Mouse (Mus musculus): ENCODE data around the gene Tnfrsf12a.

Gene Tnfrsf12a

GRCm38 (mm10) chr17:23681086-23681485, 3.8 kb upstream of the Tnfrsf12a start:
- no peak for DNase-seq (ENCODE audit: low spot score in 2 of 2)

- DNase-seq (ENCODE audit: low spot score in 2 of 2): no peak
Measured at GRCm38 (mm10) chr17:23680336-23680735, 3.1 kb upstream of the Tnfrsf12a start.

- no peak for DNase-seq (ENCODE audit: low spot score in 2 of 2)
Measured at GRCm38 (mm10) chr17:23679127-23679835, 2.0 kb upstream of the Tnfrsf12a start, which contains the start of gene Cldn6. Gene Cldn6, plus strand, starts transcription at chr17:23679249.

GRCm38 (mm10) chr17:23676473-23677031, 716 bp downstream of the Tnfrsf12a start:
- no peak for DNase-seq (ENCODE audit: low spot score in 2 of 2)

DNA sequence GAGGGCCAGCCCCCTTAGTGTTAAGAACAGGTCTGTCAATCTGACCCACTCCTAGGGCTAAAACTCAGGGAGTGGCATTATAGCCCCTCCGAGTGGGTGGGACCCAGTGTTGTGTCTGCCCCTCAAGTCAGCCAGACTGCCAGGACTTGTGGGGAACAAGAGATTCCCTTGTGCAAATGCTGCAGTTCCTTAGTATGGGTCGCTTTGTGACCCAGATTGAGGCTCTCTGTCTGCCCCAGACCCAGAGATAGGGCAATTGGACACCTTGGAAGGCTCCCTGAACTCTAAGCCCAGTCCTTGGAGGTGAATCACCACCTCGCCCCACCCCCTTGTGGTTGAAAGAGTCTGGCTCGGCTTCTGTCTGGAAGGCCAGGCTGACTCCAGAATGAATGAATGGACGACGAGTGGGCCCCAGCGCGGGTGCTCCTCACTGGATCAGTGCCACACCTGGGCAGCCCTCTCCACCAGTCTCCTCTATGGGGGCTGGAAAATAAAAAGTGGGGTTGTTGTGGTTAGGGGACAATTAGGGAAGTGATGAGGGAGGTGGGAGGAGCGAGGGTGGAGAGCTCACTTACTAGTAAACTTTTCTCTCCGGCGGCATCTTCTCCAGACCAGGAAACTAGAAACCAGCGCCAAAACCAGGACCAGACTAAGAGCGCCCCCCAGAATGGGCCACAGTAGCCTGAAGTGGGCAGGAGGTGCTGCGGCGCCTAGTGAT, 1.5 kb downstream of the Tnfrsf12a start:
- DNase-seq (ENCODE audit: low spot score in 2 of 2): peak; percentile 21 to 26

DNA sequence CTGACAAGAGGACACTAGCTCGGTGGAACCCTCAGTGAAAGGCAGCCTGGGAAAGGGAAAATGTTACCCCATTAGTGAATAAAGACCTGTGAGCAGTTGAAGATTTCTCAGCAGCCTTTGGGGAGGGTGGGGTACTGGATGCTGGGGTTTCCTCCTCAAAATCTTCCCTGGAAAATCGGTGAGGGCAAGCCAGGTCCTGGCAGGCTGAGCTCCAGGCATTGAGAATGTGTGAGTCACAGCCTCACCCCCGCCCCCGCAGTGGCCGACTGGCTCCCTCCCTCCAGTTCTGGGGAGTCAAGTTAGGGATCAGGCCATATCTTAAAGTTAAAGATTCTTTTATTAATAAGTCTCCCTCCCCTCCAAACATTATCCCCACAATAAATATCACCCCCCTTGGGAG, 2.1 kb downstream of the Tnfrsf12a start:
- peak; percentile 26 to 28 for DNase-seq (ENCODE audit: low spot score in 2 of 2)

DNA sequence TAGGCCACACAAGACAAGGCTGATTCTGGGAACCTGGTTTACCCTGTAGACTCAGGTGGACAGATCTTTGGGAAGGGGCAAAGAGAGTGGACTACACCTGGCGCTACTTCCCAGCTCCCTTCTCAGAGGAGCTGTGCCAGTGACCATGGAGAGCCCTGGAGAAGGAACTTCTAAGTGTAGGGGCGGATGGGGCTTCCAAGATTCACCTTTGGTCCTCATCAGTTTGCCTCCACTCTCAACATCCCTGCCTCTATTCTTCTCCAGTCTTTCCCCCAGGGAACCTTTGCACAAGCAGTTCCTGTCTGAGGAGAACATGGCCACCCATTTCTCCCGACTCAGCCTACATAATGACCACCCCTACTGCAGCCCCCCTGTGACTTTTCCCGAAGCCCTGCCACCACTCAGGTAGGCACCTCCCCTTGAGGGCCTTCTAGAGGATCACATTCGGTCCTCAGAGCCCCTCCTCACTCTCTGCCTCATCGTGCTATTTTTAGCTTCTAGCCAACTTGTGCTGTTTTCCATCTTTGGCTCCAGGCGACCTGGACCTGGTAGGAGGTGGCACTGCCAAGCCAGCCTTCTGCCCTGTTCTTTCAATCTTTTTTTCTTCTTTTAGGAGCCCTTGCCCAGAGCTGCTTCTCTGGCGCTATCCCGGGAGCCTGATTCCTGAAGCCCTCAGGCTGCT, 2.9 kb downstream of the Tnfrsf12a start:
- DNase-seq (ENCODE audit: low spot score in 2 of 2): peak in 1 of 2 experiments; percentile 22

GRCm38 (mm10) chr17:23673424-23674073, 3.7 kb downstream of the Tnfrsf12a start, which contains the start of the genes Hcfc1r1 and Thoc6:
Gene Hcfc1r1, plus strand, starts transcription at chr17:23673596.
Gene Thoc6, minus strand, starts transcription at chr17:23673882.
- DNase-seq (ENCODE audit: low spot score in 2 of 2): peak; percentile 96 to 97

GRCm38 (mm10) chr17:23672761-23673160, 4.5 kb downstream of the Tnfrsf12a start:
- no peak for DNase-seq (ENCODE audit: low spot score in 2 of 2)

DNA sequence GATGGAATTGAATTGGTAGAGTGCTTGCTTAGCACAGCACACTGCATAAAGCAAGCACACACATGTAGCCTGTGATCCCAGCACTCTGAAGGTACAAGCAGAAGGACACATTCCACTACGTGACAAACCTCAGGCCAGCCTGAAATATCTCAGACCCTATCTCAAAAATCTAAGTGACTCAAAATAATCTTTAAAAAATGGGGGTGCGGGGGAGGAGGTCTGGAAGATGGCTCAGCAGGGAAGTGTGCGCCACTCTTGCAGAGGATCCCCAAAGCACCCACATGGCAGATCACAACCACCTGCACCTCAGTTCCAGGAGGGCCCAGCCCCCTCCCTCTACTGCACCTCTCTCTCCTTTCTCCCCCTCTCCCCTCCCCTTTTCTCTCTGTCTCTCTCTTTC, 5.7 kb downstream of the Tnfrsf12a start:
- DNase-seq (ENCODE audit: low spot score in 2 of 2): no peak

DNA sequence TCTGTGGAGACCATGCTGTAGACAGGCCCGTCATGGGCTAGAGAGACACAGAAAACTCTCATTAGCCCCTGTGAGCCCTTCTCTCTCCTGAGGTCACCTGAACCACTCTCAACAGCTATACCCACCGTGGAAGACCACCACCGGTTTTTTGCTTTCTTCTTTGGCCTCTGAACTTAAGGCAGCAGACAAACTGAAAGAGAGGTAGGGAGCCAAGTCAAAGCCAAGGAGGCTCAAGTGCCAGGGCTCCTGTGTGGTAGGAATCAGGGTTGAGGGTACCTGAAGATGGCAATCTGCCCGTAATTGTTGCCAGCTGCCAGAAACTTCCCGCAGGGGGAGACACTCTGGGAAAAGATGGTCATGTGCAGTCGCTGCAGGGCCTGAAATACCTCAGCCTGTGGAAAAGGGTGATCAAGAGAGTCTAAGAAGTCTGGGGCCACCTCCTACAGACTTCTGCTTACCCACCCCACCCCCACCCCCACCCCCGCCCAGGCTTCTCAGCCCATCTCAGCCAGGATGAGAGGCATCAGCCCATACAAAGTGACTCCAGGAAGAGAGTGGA, 6.7 kb downstream of the Tnfrsf12a start:
- DNase-seq (ENCODE audit: low spot score in 2 of 2): no peak

DNA sequence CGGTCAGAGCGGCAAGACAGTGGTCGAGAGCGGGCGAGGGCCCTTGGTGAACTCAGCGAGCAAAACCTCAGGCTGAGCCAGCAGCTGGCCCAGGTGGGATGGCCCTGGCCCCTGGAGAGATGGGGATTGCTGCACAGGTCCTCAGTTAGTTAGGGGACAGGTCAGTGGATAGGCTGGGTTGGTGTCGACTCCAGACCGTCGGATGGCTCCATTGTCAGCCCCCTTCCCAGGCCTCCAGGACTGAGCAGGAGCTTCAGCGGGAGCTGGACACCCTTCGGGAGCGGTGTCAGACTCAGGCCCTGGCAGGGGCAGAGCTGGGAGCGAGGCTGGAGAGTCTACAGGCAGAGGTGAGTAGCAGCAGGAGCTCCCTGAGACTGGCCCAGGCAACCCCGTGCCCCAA, 11.8 kb downstream of the Tnfrsf12a start:
- DNase-seq (ENCODE audit: low spot score in 2 of 2): no peak

GRCm38 (mm10) chr17:23664556-23665021, 12.7 kb downstream of the Tnfrsf12a start:
- no peak for DNase-seq (ENCODE audit: low spot score in 2 of 2)

GRCm38 (mm10) chr17:23661526-23661925, 15.7 kb downstream of the Tnfrsf12a start:
- no peak for DNase-seq (ENCODE audit: low spot score in 2 of 2)

DNA sequence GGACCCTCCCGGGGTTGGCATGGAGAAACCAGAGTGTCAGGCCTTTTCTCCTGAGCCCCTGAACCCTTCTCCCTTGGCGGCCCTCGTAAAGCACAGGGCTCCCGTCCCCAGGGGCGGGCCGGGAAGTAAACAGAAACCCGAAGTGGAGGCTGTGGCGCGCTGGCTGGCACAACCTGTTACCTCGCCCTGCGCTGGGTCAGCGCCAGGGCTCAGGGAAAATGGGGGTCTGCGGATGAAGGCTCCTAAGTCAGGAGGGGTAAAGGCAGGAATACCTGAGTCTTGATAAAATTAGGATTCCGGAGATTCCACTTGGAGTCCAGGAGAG, 16.4 kb downstream of the Tnfrsf12a start:
- no peak for DNase-seq (ENCODE audit: low spot score in 2 of 2)

GRCm38 (mm10) chr17:23660117-23660875, 17.0 kb downstream of the Tnfrsf12a start, which contains the start of gene Bicdl2:
Gene Bicdl2, plus strand, starts transcription at chr17:23660506.
- DNase-seq (ENCODE audit: low spot score in 2 of 2): no peak

DNA sequence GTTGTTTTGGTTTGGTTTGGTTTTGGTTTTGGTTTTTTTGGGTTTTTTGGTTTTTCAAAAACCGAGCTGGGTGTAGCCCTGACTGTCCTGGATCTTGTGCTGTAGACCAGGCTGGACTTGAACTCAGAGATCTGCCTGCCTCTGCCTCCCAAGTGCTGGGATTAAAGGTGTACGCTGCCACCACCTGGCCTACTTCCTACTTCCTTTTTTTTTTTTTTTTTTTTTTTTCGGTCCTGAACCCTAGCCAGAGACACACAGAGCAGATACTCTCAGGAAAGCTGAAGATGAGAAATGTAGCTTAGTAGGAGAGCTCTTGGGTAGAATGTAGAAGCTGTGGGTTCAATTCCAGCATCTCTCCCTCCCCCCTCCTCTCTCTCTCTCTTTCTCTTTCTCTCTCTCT, 18.8 kb downstream of the Tnfrsf12a start:
- no peak for DNase-seq (ENCODE audit: low spot score in 2 of 2)

DNA sequence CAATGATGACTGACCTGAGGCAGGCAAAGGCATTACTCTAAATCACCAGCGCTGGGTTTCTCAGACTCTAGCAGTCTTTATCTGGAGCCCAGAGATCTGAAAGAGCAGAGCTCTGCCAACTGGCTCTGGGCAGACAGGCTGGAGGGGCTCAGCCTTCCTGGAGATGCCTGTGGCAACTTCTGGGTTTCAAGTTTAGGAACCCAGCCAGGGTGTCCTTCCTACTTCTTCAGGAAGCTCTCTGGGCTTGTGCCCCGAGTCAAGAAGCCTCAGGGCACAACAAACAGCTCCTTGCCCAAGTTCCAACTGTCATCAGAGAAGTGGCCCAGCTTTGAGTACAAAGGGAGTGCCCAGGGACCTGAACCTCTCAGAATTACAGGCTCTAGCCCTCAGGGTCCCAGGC, 22.9 kb downstream of the Tnfrsf12a start:
- DNase-seq (ENCODE audit: low spot score in 2 of 2): no peak

GRCm38 (mm10) chr17:23654001-23654400, 23.3 kb downstream of the Tnfrsf12a start:
- no peak for DNase-seq (ENCODE audit: low spot score in 2 of 2)

DNA sequence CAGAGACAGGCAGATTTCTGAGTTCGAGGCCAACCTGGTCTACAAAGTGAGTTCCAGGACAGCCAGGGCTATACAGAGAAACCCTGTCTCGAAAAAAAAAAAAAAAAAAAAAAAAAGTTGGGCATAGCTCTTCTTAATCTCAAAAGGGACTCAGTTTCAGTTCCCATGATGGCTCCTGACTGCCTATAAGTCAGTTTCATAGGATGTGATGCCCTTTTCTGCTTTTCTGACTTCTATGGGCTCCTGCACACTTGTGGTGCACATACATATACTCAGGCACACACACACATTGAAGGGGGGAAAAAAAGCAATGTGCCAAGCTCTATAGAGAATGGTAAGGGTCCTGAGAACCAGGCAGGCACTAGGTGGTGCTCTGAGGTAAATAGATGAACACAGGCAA, 23.9 kb downstream of the Tnfrsf12a start:
- DNase-seq (ENCODE audit: low spot score in 2 of 2): no peak

DNA sequence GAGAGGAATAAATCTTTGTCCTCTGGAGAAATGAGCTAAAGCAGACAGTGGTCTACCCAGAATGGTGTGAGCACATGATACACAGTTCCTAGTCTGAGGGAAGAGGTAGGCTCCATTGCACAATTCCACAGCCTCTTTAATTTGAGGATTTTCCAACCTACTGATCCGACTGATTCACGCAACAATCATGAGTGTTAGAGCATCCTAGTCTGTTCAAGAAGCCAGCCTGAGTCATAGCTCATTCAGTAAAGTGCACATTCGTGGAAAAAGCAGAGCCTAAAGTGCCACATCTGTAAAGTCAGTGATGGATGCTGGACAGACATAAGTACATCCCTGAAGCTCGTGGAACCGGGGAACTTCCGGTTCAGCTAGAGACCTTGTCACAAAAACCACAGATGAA, 25.9 kb downstream of the Tnfrsf12a start:
- no peak for DNase-seq (ENCODE audit: low spot score in 2 of 2)
